Mouse (Mus musculus): ENCODE results near the gene Hspb1. TPM values are rescaled to one million over a fixed set of nuclear protein-coding genes. Genes with fewer than 3 reads are reported as not detected.

Hspb1 gene
- total RNA-seq, 2 experiments from 2014 or later, result 16.5 to 31.4 TPM

GRCm38 (mm10) chr5:135935641-135936190 is 48.0 kb downstream of the Hspb1 start:
- no peak for DNase-seq (ENCODE audit: low spot score in 2 of 2)

Other genes starting within 250 kb of the Hspb1 start
- 10 to 100 TPM; 87.6 to 90.4 TPM for gene Por, start 217.9 kb upstream of the Hspb1 start, total RNA-seq (2021)
- 10 to 100 TPM; 18.3 to 22.4 TPM for gene Tmem120a, start 143.5 kb upstream of the Hspb1 start, total RNA-seq (2021)
- gene Styxl1, start 109.5 kb upstream of the Hspb1 start, total RNA-seq (2021), result not detected
- gene Mdh2, start 109.4 kb upstream of the Hspb1 start, total RNA-seq (2021), result 100 to 1,000 TPM; 431 to 433 TPM
- gene Srrm3, start 81.0 kb upstream of the Hspb1 start, total RNA-seq (2021), result 10 to 100 TPM; 94.9 to 95.4 TPM
- gene Ywhag, start 46.7 kb downstream of the Hspb1 start, total RNA-seq (2021), result 1,000 to 10,000 TPM; 1,157 to 1,215 TPM
- gene Ssc4d, start 86.6 kb downstream of the Hspb1 start, total RNA-seq (2021), result 1 to 10 TPM in 1 of 2 experiments, under 1 TPM in 1; 0.79 to 1.3 TPM
- gene Zp3, start 92.2 kb downstream of the Hspb1 start, total RNA-seq (2021), result not detected
- 10 to 100 TPM in 1 of 2 experiments, 1 to 10 TPM in 1; 8.3 to 10.2 TPM for gene Dtx2, start 106.9 kb downstream of the Hspb1 start, total RNA-seq (2021)
- gene Upk3b, start 150.6 kb downstream of the Hspb1 start, total RNA-seq (2021), result not detected
- gene Upk3bl, start 166.6 kb downstream of the Hspb1 start, total RNA-seq (2021), result under 1 TPM in 1 of 2 experiments, not detected in 1; 0.75 TPM
- 10 to 100 TPM in 1 of 2 experiments, 1 to 10 TPM in 1; 4.8 to 10.3 TPM for gene Rasa4, start 196.0 kb downstream of the Hspb1 start, total RNA-seq (2021)
- gene Polr2j, start 228.7 kb downstream of the Hspb1 start, total RNA-seq (2021), result 10 to 100 TPM; 74.9 to 75.7 TPM
- gene Lrwd1, start 248.2 kb downstream of the Hspb1 start, total RNA-seq (2021), result 10 to 100 TPM; 13.8 to 16.2 TPM
- 1 to 10 TPM; 9.0 to 9.5 TPM for gene Alkbh4, start 248.2 kb downstream of the Hspb1 start, total RNA-seq (2021)

Measured in left cerebral cortex, adult 18-20 months (tissue).